Mouse (Mus musculus) T-helper 2 cell (primary cell): Measurements from ENCODE around the gene Vrk3.

Experiments
- in situ Hi-C: fragments of 300-600 bp; cut with MboI, MseI; formaldehyde crosslinking; loops from one replicate; pipeline ENCODE4 v1.15.1; 2025; ENCODE audit warnings: high pct_unique_total_duplicates

The Vrk3 gene

GRCm38 (mm10) chr7:44816470-44817021 is 68.3 kb downstream of the Vrk3 start, which contains the start of gene Atf5:
Gene Atf5 (minus strand): TSS chr7:44816658.
- in situ Hi-C loops = loop anchor here (10.0 kb wide), 2 partner anchors 72 to 262 kb away; partner anchors contain the start of genes Nr1h2 and Vrk3

- in situ Hi-C loops = loop anchor here (10.0 kb wide), 2 partner anchors 73 to 263 kb away; partner anchors contain the start of genes Nr1h2 and Vrk3
These were observed 69.2 kb downstream of the Vrk3 start for GRCm38 (mm10) chr7:44817441-44817840.

GRCm38 (mm10) chr7:44818164-44818563 is 70.0 kb downstream of the Vrk3 start:
- in situ Hi-C loops = loop anchor here (10.0 kb wide), 2 partner anchors 73 to 263 kb away; partner anchors contain the start of genes Nr1h2 and Vrk3

GRCm38 (mm10) chr7:44818751-44819235 is 70.6 kb downstream of the Vrk3 start:
- in situ Hi-C loops = loop anchor here (10.0 kb wide), 2 partner anchors 74 to 264 kb away; partner anchors contain the start of genes Nr1h2 and Vrk3

GRCm38 (mm10) chr7:44819391-44819790 is 71.2 kb downstream of the Vrk3 start:
- in situ Hi-C loops = loop anchor here (10.0 kb wide), 2 partner anchors 75 to 265 kb away; partner anchors contain the start of genes Nr1h2 and Vrk3

- in situ Hi-C loops = loop anchor here (10.0 kb wide), 2 partner anchors 75 to 265 kb away; partner anchors contain the start of genes Nr1h2 and Vrk3
These were observed 71.7 kb downstream of the Vrk3 start for GRCm38 (mm10) chr7:44819863-44820262.

- in situ Hi-C loops = no loop called here
These were observed 72.3 kb downstream of the Vrk3 start for GRCm38 (mm10) chr7:44820525-44820924.

- in situ Hi-C loops = no loop called here
These were observed 73.6 kb downstream of the Vrk3 start for GRCm38 (mm10) chr7:44821666-44822448.

- in situ Hi-C loops = no loop called here
These were observed 75.2 kb downstream of the Vrk3 start for GRCm38 (mm10) chr7:44823409-44823808.

GRCm38 (mm10) chr7:44824872-44825271 is 76.7 kb downstream of the Vrk3 start:
- in situ Hi-C loops = no loop called here

GRCm38 (mm10) chr7:44826771-44827170 is 78.6 kb downstream of the Vrk3 start:
- in situ Hi-C loops = no loop called here
